Mouse (Mus musculus) heart, embryonic 14.5 days (tissue): Measurements from ENCODE around the gene Pprc1. TPM values are rescaled to one million over a fixed set of nuclear protein-coding genes. Genes with fewer than 3 reads are reported as not detected.

Experiments
- ATAC-seq: fragments of 200-750 bp; cut with Nextera tagmentation; 2 replicates; pipeline ENCODE4 v1.8.0; 2017; ENCODE audit warnings: low read depth, moderate TSS enrichment; ENCODE audit not compliant: insufficient number of reproducible peaks, insufficient read depth, low FRiP score
- H3K27ac ChIP-seq, 2 experiments: fragments of 200-500 bp in 1 of 2; fragments of 300-500 bp in 1 of 2; sonication (generic) in 1 of 2; replicated peaks in 1 of 2; 2 replicates each; pipeline ENCODE4 v1.5.1; 2012 to 2014; ENCODE audit warnings: low read depth in 2 of 2, low read length in 2 of 2, control low read depth in 1 of 2, mild to moderate bottlenecking in 1 of 2, mixed read lengths in 1 of 2; ENCODE audit not compliant: control insufficient read depth in 1 of 2, insufficient read depth in 1 of 2
- H3K27me3 ChIP-seq: fragments of 300-500 bp; sonication (generic); 2 replicates; pipeline ENCODE4 v1.6.1; 2014; ENCODE audit warnings: mild to moderate bottlenecking, low read length, control low read depth; ENCODE audit not compliant: control insufficient read depth, insufficient read depth
- H3K36me3 ChIP-seq: fragments of 300-500 bp; sonication (generic); 2 replicates; pipeline ENCODE4 v1.6.1; 2014; ENCODE audit warnings: mild to moderate bottlenecking, control low read depth, low read length, mixed read lengths; ENCODE audit not compliant: control insufficient read depth, insufficient read depth
- H3K4me1 ChIP-seq, 2 experiments: fragments of 200-500 bp in 1 of 2; fragments of 300-500 bp in 1 of 2; sonication (generic) in 1 of 2; 2 replicates each; pipeline ENCODE4 v1.6.1; 2012 to 2014; ENCODE audit warnings: low read length in 2 of 2, control low read depth in 1 of 2, mixed read lengths in 1 of 2; ENCODE audit not compliant: control insufficient read depth in 2 of 2, insufficient read depth in 2 of 2
- H3K4me2 ChIP-seq: fragments of 300-500 bp; sonication (generic); 2 replicates; pipeline ENCODE4 v1.6.1; 2014; ENCODE audit warnings: mild to moderate bottlenecking, low read length
- H3K4me3 ChIP-seq, 2 experiments: fragments of 200-500 bp in 1 of 2; fragments of 300-500 bp in 1 of 2; sonication (generic) in 1 of 2; 2 replicates each; pipeline ENCODE4 v1.5.1; 2012 to 2014; ENCODE audit warnings: low read length in 2 of 2, mild to moderate bottlenecking in 2 of 2, control low read depth in 1 of 2, low read depth in 1 of 2, moderate library complexity in 1 of 2; ENCODE audit not compliant: control insufficient read depth in 1 of 2, insufficient read depth in 1 of 2
- H3K9ac ChIP-seq: fragments of 300-500 bp; sonication (generic); 2 replicates; pipeline ENCODE4 v1.6.1; 2014; ENCODE audit warnings: mild to moderate bottlenecking, low read length
- H3K9me3 ChIP-seq: fragments of 300-500 bp; sonication (generic); 2 replicates; pipeline ENCODE4 v1.6.1; 2016; ENCODE audit warnings: low read length, control low read depth; ENCODE audit not compliant: control insufficient read depth
- WGBS: fragments of 180-500 bp; shearing (Covaris S2); extraction: QIAGEN DNeasy Blood & Tissue Kit; methylation state at CpG from one replicate; pipeline ENCODE4 v1.1.7; 2014; 5-methylcytosine and 5-hydroxymethylcytosine counted together
- polyA plus RNA-seq: library from polyadenylated mRNA; unstranded; fragments of >200 nt; fragmentation: Nextera tagmentation; extraction: Ambion mirVana; gene quantifications from 2 replicates; pipeline ENCODE4 v1.2.1, GENCODE M21; 2014

Pprc1 gene
- polyA plus RNA-seq, 1 experiment from 2014 or later = 26.4 TPM

GRCm38 (mm10) chr19:46028747-46029320 lies 15.9 kb upstream of the Pprc1 start:
- Histone ChIP-seq H3K4me3 (no peak overlapping the region), H3K4me2 (no peak overlapping the region), H3K9ac (no peak overlapping the region), H3K36me3 (peaks cover 30% of the 10 kb centered on the region), H3K4me1 (peaks cover 6 to 12% of the 10 kb centered on the region in 2 experiments), H3K27ac (no peak overlapping the region), H3K27me3 (no peaks in the 10 kb centered on the region), H3K9me3 (peaks cover 5% of the 10 kb centered on the region; the same call in 1 of the 2 replicates)
- no peak for ATAC-seq
- WGBS = 70% methylated on average over 11 of the region's 11 CpGs

- Histone ChIP-seq H3K27ac (no peak overlapping the region), H3K4me3 (no peak overlapping the region), H3K4me2 (no peak overlapping the region), H3K27me3 (no peaks in the 10 kb centered on the region), H3K4me1 (peaks cover 6 to 12% of the 10 kb centered on the region in 2 experiments), H3K36me3 (peaks cover 39% of the 10 kb centered on the region), H3K9me3 (peaks cover 5% of the 10 kb centered on the region; the same call in 1 of the 2 replicates), H3K9ac (no peak overlapping the region)
- no peak for ATAC-seq
- WGBS = 93% methylated on average over 1 of the region's 1 CpGs
Observed at GRCm38 (mm10) chr19:46029652-46030051, 15.0 kb upstream of the Pprc1 start.

DNA sequence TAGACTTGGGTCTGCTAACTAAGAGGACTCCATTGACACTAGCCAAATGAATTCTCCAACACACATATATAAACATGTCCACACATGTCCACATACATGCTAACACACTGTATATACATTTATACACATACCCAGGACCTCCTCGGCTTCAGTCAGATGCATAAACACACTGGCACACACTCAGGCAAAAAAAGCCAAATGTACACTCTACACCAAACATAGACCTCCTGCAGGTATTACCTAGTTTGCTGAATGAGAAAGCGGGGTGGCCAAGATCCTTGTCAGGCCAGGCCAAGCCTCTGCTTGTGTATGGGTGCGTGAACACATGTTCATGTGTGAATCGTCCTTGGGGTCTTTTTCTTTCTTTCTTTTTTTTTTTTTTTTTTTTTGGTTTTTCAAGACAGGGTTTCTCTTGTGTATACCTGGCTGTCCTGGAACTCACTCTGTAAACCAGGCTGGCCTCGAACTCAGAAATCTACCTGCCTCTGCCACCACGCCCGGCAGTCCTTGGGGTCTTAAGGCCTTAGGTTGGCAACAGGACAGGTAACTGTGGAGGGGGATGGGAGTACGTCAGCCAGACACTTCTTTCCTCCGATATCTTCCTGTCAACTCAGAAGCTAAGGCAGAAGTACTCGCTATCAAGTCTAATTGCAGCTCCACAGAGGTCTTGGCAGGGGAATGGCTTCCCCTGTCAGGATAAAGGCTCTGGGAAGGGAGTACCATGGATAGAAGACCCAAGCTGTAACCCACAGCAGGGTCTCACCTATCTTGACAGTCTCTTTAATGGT lies 14.3 kb upstream of the Pprc1 start:
- H3K9me3 ChIP-seq = peaks cover 5% of the 10 kb centered on the region; the same call in 1 of the 2 replicates
- peaks cover 46% of the 10 kb centered on the region for H3K36me3 ChIP-seq
- no peak overlapping the region for H3K27ac ChIP-seq
- H3K4me3 ChIP-seq = no peak overlapping the region
- no peaks in the 10 kb centered on the region for H3K27me3 ChIP-seq
- H3K4me1 ChIP-seq = peaks cover 6 to 12% of the 10 kb centered on the region in 2 experiments
- ATAC-seq = no peak
- no peak overlapping the region for H3K9ac ChIP-seq
- no peak overlapping the region for H3K4me2 ChIP-seq
- WGBS = 82% methylated on average over 10 of the region's 10 CpGs

DNA sequence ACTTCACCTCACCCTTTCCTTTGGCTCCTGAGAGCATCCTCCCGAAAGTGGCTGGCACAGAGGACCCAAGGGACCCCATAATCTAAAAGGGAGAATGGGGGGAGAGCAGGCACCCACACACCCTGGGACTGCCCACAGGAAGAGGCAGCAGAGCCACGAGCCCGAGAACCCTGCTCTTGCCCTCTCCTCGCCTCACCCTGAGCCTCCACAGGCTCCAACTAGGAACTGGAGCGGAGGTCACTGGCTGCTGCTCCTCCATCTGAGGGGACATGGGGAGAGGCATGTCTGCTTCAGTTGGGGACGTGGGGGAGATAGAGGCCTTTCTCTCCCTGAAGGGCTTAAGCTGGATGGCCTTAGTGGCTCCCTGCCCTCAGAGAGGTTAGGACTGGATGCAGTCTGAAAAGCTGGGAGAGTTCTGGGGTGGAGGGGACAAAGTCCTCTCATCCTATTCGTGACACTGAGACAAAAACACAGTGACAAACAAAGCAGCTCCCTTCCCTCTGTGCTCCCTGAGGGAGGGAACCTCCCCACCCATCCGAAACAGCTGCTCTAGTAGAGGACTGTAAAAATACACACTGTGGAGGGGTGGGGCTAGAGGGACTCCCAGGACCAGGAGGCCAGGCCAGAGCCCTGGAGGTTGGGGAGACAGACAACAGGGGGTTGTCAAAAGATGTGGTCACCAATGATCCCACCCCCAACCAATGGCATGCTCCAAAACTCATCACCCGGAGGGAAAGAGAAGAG lies 12.8 kb upstream of the Pprc1 start:
- WGBS = 69% methylated on average over 9 of the region's 9 CpGs
- Histone ChIP-seq H3K4me2 (no peak overlapping the region), H3K36me3 (peaks cover 57% of the 10 kb centered on the region), H3K4me1 (peaks cover 6 to 9% of the 10 kb centered on the region in 2 experiments), H3K27ac (no peak overlapping the region), H3K9ac (no peak overlapping the region), H3K4me3 (no peak overlapping the region), H3K9me3 (peaks cover 5% of the 10 kb centered on the region; the same call in 1 of the 2 replicates), H3K27me3 (no peaks in the 10 kb centered on the region)
- no peak for ATAC-seq

GRCm38 (mm10) chr19:46032731-46033510 lies 11.8 kb upstream of the Pprc1 start:
- no peak overlapping the region for H3K27ac ChIP-seq
- H3K4me3 ChIP-seq = no peak overlapping the region
- H3K9ac ChIP-seq = no peak overlapping the region
- ATAC-seq = no peak
- 85% methylated on average over 25 of the region's 26 CpGs for WGBS
- peaks cover 57% of the 10 kb centered on the region for H3K36me3 ChIP-seq
- H3K4me2 ChIP-seq = no peak overlapping the region
- peaks cover 13 to 14% of the 10 kb centered on the region in 2 experiments for H3K4me1 ChIP-seq
- peaks cover 5% of the 10 kb centered on the region; the same call in 1 of the 2 replicates for H3K9me3 ChIP-seq
- H3K27me3 ChIP-seq = no peaks in the 10 kb centered on the region

DNA sequence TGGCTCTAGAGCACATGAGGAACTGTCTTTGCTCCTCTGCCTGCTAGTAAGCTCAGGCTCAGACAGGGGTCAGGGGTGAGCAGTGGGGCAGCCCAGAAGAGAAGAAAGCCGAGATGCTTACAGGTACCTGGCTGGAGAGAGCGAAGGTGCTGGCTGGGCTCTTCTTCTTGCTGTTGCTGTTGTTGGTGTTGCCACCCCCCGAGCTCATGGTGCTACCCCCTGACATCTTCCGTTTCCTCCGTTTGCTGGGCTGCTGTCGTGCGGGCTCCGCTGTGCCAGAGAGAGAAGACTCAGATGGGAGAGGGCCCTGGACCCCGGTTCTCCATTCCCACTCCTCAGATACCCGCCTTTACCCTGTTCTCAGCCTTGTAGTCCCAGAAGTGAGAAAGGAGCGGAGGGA lies 10.8 kb upstream of the Pprc1 start:
- 95% methylated on average over 11 of the region's 11 CpGs for WGBS
- H3K9ac ChIP-seq = no peak overlapping the region
- no peak for ATAC-seq
- H3K27me3 ChIP-seq = no peaks in the 10 kb centered on the region
- peaks cover 57% of the 10 kb centered on the region for H3K36me3 ChIP-seq
- no peak overlapping the region for H3K4me2 ChIP-seq
- peaks cover 5% of the 10 kb centered on the region; the same call in 1 of the 2 replicates for H3K9me3 ChIP-seq
- no peak overlapping the region for H3K4me3 ChIP-seq
- H3K27ac ChIP-seq = no peak overlapping the region
- H3K4me1 ChIP-seq = peaks cover 18 to 22% of the 10 kb centered on the region in 2 experiments

DNA sequence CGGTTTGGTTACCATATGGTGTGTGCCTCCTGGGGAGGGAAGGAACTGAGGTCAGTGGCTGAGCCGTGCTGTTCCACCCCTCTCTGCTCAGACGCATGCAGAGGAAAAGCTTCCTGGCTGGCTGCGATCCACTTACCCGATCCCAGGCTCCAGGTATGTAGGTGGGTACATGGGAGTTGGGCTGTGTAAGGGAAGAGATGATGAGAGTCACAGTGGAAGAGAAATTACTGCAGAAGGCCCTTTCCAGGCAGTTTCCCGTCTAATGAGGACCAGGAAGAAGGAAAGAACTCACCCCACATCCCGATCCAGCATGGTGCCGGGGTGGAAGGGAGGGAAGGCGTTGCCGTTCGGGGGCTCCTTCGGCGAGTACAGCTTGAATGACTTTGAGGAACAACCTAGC lies 8.7 kb upstream of the Pprc1 start:
- peaks cover 29 to 37% of the 10 kb centered on the region in 2 experiments for H3K4me1 ChIP-seq
- no peaks in the 10 kb centered on the region for H3K9me3 ChIP-seq
- H3K4me2 ChIP-seq = no peak overlapping the region
- no peak overlapping the region for H3K9ac ChIP-seq
- peaks cover 54% of the 10 kb centered on the region for H3K36me3 ChIP-seq
- no peak for ATAC-seq
- no peak overlapping the region for H3K27ac ChIP-seq
- 84% methylated on average over 13 of the region's 13 CpGs for WGBS
- no peak overlapping the region for H3K4me3 ChIP-seq
- no peaks in the 10 kb centered on the region for H3K27me3 ChIP-seq
